Mouse (Mus musculus) macrophage (primary cell): ENCODE results near the gene Fkbp7. TPM values are rescaled to one million over a fixed set of nuclear protein-coding genes. Genes with fewer than 3 reads are reported as not detected.

Experiments
- H3K27ac ChIP-seq: fragments of 350-480 bp; formaldehyde crosslinking; 2 replicates; pipeline ENCODE4 v1.9.0; 2021
- H3K36me3 ChIP-seq: fragments of 350-480 bp; formaldehyde crosslinking; 2 replicates; pipeline ENCODE4 v1.9.0; 2021; ENCODE audit errors: inconsistent target
- H3K4me3 ChIP-seq: fragments of 350-480 bp; formaldehyde crosslinking; 2 replicates; pipeline ENCODE4 v1.9.0; 2021; ENCODE audit errors: inconsistent target
- H3K79me2 ChIP-seq: fragments of 350-480 bp; formaldehyde crosslinking; 2 replicates; pipeline ENCODE4 v1.9.0; 2021; ENCODE audit errors: inconsistent target
- WGBS: methylation state at CpG from one replicate; pipeline ENCODE4 v1.1.7; 2026; ENCODE audit warnings: inconsistent platforms; ENCODE audit not compliant: missing documents; 5-methylcytosine and 5-hydroxymethylcytosine counted together
- polyA plus RNA-seq: library from polyadenylated mRNA; stranded (reverse); fragments of 250-400 nt; gene quantifications from 3 replicates; pipeline ENCODE4 v1.2.4, GENCODE M21; 2018; ENCODE audit warnings: inconsistent platforms

Fkbp7 gene
- polyA plus RNA-seq, 1 experiment from 2014 or later, result 7.0 TPM

- peak overlapping the region; percentile 60 for H3K4me3 ChIP-seq
These were observed 3.7 kb upstream of the Fkbp7 start for GRCm38 (mm10) chr2:76676401-76677226.

DNA sequence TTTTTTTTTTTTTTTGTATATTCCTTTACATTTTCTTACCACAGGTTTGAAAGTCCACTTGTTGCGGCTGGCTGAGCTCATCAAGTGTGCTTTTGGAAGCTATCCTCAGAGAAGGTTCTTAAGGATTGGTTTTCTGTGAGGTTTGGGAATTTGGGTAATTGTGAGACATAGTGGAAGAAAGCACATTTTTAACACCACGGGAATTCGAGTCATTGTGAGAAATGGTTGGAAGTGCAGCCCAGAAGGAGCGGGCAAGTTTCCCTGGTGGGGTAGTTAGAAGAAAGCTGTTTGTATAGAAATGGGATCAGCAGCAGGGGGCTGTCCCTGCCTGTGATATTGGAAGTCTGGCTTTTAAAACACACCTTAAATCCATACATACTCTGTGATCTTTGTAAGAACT is 3.0 kb upstream of the Fkbp7 start:
- WGBS, result 39% methylated on average over 4 of the region's 4 CpGs
- H3K79me2 ChIP-seq, result peaks cover 55% of the 10 kb centered on the region
- H3K36me3 ChIP-seq, result 0 out of 2 replicates have a peak, but pooled peaks cover 5% of the 10 kb centered on the region
- H3K4me3 ChIP-seq, result peak overlapping the region; percentile 60
- H3K27ac ChIP-seq, result peak overlapping the region; percentile 32

More at GRCm38 (mm10) chr2:76676401-76677226, 3.7 kb upstream of the Fkbp7 start:
- WGBS, result 59% methylated on average over 13 of the region's 13 CpGs
- Histone ChIP-seq H3K27ac (peak overlapping the region; percentile 32), H3K79me2 (peaks cover 57% of the 10 kb centered on the region), H3K36me3 (0 out of 2 replicates have a peak, but pooled peaks cover 8% of the 10 kb centered on the region)

GRCm38 (mm10) chr2:76675451-76675850 is 2.5 kb upstream of the Fkbp7 start:
- peak overlapping the region; percentile 60 for H3K4me3 ChIP-seq
- peak overlapping the region; percentile 32 for H3K27ac ChIP-seq
- H3K79me2 ChIP-seq, result peaks cover 50% of the 10 kb centered on the region
- 0 out of 2 replicates have a peak, but pooled peaks cover under 1% of the 10 kb centered on the region for H3K36me3 ChIP-seq
- WGBS, result under 1% methylated on average over 43 of the region's 44 CpGs

GRCm38 (mm10) chr2:76674725-76675427 is 2.0 kb upstream of the Fkbp7 start, which contains the start of gene Plekha3:
Plekha3 (plus strand) TSS chr2:76675281.
- Histone ChIP-seq H3K4me3 (peak within 1 kb of the TSS; percentile 60), H3K79me2 (peaks cover 44% of the 10 kb centered on the region), H3K27ac (peak within 1 kb of the TSS; percentile 39), H3K36me3 (no peaks in the 10 kb centered on the region)
- 5% methylated on average over 41 of the region's 52 CpGs for WGBS

DNA sequence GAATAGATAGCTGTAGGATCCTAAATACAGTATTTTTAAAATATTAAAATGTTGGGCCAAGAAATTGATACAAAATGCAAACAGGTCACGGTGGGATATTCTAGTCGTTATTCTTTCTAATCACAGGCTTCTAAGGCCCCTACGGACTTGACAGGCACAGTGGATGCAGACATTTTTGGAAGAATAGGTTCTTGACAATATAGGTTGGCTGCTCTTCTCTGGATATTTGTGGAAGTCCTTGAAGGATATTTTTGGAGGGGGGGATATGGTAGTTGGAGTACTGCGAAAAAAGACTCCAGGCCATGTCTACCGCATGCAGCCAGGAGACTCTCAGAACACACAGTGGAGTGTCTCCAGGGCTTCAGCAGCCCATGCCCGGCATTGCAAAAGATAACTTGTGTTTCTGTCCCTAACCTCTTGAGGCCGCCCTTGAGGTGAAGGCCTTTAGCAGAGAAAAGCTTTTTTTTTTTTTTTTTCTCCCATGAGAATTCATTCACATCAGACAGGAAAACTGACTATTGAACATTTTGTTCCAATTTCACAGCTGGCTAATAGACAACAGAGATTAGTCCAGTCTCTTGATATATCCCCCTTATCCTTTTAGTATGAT is 661 bp upstream of the Fkbp7 start:
- no peaks in the 10 kb centered on the region for H3K36me3 ChIP-seq
- 45% methylated on average over 7 of the region's 7 CpGs for WGBS
- 0 out of 2 replicates have a peak overlapping the region, but pooled peaks have one; percentile 30 for H3K27ac ChIP-seq
- peak overlapping the region; percentile 40; the same call in 1 of the 2 replicates for H3K4me3 ChIP-seq
- peaks cover 31% of the 10 kb centered on the region for H3K79me2 ChIP-seq

DNA sequence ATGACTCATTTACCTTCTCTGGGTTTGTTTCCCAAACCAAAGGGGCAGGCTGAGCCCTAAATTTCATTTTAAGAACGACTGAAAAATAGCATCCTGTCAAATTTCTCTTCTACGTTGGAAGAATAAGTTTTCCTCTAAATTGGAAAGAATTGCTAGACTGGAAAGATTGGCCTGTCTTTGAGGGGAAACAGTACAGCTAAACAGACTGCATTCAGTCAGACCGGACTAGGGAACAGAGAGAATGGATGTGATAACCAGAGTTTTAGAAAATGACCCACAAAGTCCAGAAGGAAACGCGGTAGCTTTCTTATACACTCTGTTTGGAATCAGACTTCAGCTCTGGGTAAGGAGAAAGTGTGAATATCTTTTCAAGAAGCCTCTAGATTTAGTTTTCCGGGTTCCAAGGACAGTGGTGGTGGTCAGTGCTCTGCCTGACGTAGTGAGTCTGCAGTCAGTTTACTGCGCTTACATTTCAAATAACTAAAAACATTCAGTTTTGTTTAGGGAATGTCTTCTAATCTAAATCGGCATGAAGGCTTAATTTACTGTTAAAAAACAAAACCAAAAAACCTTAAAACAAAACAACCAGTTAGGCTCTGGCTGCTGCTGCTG is 676 bp downstream of the Fkbp7 start:
- H3K36me3 ChIP-seq, result no peaks in the 10 kb centered on the region
- peaks cover 18% of the 10 kb centered on the region for H3K79me2 ChIP-seq
- 4% methylated on average over 9 of the region's 9 CpGs for WGBS
- peak overlapping the region; percentile 30 for H3K27ac ChIP-seq
- H3K4me3 ChIP-seq, result peak overlapping the region; percentile 40

DNA sequence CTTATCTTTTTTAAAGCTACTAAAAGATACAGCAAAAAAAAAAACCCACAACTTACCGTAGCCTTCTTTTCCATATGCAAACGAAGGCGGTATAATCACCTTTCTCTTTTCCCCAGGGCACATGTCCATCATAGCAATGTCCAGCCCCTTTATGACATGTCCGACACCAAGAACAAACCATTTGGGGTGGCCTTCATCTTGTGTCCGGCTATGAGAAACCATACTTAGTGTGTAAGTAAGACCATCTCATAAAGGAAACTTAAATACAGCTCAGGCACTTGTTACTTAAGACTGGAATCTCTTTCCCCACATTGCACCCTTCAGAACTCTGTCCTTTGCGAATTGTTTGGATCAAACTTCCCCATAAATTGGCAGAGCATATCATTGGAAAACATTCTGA is 1.3 kb downstream of the Fkbp7 start:
- H3K79me2 ChIP-seq, result peaks cover 12% of the 10 kb centered on the region
- WGBS, result 78% methylated on average over 6 of the region's 6 CpGs
- H3K27ac ChIP-seq, result no peak overlapping the region
- no peaks in the 10 kb centered on the region for H3K36me3 ChIP-seq
- peak overlapping the region; percentile 40; the same call in 1 of the 2 replicates for H3K4me3 ChIP-seq

GRCm38 (mm10) chr2:76667200-76667599 is 5.7 kb downstream of the Fkbp7 start:
- Histone ChIP-seq H3K36me3 (0 out of 2 replicates have a peak, but pooled peaks cover 3% of the 10 kb centered on the region), H3K4me3 (no peak overlapping the region), H3K79me2 (no peaks in the 10 kb centered on the region), H3K27ac (no peak overlapping the region)
- WGBS, result 88% methylated on average over 5 of the region's 5 CpGs

DNA sequence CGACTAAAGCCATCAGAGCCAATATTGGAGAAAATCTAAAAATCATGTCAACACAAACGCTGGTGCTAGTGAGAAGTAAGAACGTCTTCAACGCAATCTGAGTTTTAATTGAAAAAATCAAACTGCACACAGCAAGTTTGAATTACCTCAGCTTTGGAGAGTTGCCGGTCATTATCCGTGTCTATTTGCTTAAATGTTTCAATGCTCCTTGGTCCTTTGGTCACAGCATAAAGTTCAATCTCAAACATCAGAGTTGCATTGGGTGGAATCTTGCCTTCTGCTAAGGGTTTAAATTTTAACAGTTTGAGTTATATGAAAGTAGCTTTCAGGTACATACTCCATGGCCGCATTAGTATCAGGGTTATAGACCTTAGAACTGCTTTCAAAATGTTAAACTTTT is 7.4 kb downstream of the Fkbp7 start:
- no peak overlapping the region for H3K4me3 ChIP-seq
- no peaks in the 10 kb centered on the region for H3K79me2 ChIP-seq
- 0 out of 2 replicates have a peak, but pooled peaks cover 3% of the 10 kb centered on the region for H3K36me3 ChIP-seq
- no peak overlapping the region for H3K27ac ChIP-seq
- WGBS, result 96% methylated on average over 7 of the region's 7 CpGs

DNA sequence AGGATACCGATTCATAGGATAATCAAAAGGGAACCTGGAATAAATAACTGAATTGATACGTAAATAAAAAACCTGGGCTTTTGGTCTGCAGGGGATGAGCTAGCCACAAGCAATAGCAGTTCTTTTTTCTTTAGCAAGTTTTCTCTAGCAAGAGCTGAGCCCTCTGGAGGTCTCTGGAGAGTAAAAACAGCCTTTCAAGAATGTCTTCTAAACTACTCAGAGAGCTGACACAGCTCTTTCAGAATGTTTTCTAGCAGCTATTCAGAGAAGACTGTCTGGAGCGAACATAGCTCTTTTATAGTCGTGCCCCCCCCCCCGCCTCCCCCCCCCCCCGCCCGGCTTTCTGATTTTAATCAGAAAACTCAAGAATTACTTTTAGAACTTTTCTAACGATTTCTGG is 13.5 kb downstream of the Fkbp7 start:
- no peaks in the 10 kb centered on the region for H3K79me2 ChIP-seq
- no peak overlapping the region for H3K4me3 ChIP-seq
- 64% methylated on average over 8 of the region's 8 CpGs for WGBS
- no peaks in the 10 kb centered on the region for H3K36me3 ChIP-seq
- no peak overlapping the region for H3K27ac ChIP-seq

DNA sequence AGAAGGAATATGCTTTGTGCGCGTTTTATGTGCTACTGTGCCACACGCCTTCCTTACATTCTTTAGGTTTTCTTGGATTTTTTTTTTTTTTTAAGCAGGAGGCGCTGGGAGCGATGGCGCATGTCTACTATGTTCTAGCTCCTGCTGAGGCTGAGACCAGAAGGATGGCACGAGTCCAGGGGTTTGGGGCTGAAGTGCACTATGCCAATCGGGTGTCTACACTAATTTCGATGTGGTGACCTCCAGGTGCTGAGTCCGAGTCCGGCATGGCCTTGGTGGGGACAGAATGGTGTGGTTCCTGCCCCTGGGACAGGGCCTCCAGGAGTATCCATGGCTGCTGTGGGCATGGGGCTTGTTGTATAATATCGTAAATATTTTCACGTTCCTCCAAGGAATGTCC is 14.4 kb downstream of the Fkbp7 start:
- Histone ChIP-seq H3K4me3 (no peak overlapping the region), H3K79me2 (no peaks in the 10 kb centered on the region), H3K27ac (no peak overlapping the region), H3K36me3 (no peaks in the 10 kb centered on the region)
- WGBS, result 82% methylated on average over 13 of the region's 13 CpGs

DNA sequence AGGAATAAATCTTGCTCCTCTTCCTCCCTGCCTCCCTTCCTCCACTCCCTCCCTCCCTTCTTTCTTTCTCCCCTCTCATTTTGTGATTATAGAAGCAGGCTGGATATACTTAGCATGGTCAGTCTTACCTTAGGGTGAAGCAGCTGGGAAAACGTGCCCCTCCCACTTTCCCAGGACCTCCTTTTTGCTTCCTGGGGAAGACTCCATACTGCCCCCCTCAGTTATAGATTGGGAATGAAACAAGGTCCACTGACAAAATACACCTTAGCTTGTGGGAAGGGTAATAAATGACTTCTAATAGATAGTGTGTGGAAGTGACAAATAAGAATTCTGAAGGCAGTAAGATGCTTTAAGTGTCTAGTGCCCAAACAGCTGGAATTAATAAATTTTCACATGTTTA is 16.9 kb downstream of the Fkbp7 start:
- Histone ChIP-seq H3K27ac (no peak overlapping the region), H3K79me2 (no peaks in the 10 kb centered on the region), H3K4me3 (no peak overlapping the region), H3K36me3 (no peaks in the 10 kb centered on the region)
- 20% methylated on average over 1 of the region's 1 CpGs for WGBS

GRCm38 (mm10) chr2:76655444-76655843 is 17.5 kb downstream of the Fkbp7 start:
- Histone ChIP-seq H3K79me2 (no peaks in the 10 kb centered on the region), H3K36me3 (no peaks in the 10 kb centered on the region), H3K4me3 (no peak overlapping the region), H3K27ac (no peak overlapping the region)
- 94% methylated on average over 3 of the region's 3 CpGs for WGBS

DNA sequence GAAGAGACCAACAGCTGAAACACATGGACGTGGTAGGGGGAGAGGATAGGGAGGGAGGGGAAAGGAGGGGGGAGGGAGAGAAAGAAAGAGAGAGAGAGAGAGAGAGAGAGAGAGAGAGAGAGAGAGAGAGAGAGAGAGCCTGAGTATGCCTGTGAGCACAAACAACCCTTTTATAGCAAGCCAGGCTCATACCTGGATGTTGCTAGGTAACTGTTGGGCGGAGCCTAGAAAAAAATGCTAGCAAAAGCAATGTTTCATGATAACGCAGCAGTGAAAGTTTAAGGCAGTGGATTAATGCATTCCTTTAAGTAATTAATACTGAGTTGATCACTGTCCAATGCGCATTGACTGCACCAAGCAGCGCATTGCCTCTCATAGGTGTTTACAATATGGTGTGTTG is 18.3 kb downstream of the Fkbp7 start:
- WGBS, result 90% methylated on average over 5 of the region's 5 CpGs
- no peak overlapping the region for H3K27ac ChIP-seq
- no peaks in the 10 kb centered on the region for H3K36me3 ChIP-seq
- no peak overlapping the region for H3K4me3 ChIP-seq
- H3K79me2 ChIP-seq, result no peaks in the 10 kb centered on the region
